Mouse (Mus musculus): ENCODE results near the gene Fcnb. TPM values are rescaled to one million over a fixed set of nuclear protein-coding genes. Genes with fewer than 3 reads are reported as not detected.

Fcnb gene
- polyA plus RNA-seq (2012; rRNA removed): 10.7 and 18.0 TPM in 2 replicates

GRCm38 (mm10) chr2:28084768-28085167 is at the start of gene Fcnb:
Gene Fcnb, minus strand, starts transcription at chr2:28084885.

Other genes with a start within 250 kb of the Fcnb start
- gene Col5a1, start 198.5 kb downstream of the Fcnb start, polyA plus RNA-seq (2012; rRNA removed): 4.5 and 6.2 TPM in 2 replicates
- 2.4 and 2.5 TPM in 2 replicates for gene Olfm1, start 108.1 kb upstream of the Fcnb start, polyA plus RNA-seq (2012; rRNA removed)